Mouse (Mus musculus) midbrain, embryonic 15.5 days (tissue): ENCODE data around the gene Hip1r. TPM values are rescaled to one million over a fixed set of nuclear protein-coding genes. Genes with fewer than 3 reads are reported as not detected.

Experiments
- ATAC-seq: fragments of 200-750 bp; cut with Nextera tagmentation; replicated peaks from 2 replicates; pipeline ENCODE4 v1.8.0; 2017; ENCODE audit warnings: moderate TSS enrichment
- H3K27ac ChIP-seq: fragments of 300-500 bp; sonication (generic); 2 replicates; pipeline ENCODE4 v1.5.1; 2015; ENCODE audit warnings: mild to moderate bottlenecking, inconsistent platforms
- H3K27me3 ChIP-seq: fragments of 300-500 bp; sonication (generic); replicated peaks from 2 replicates; pipeline ENCODE4 v1.6.1; 2015; ENCODE audit warnings: inconsistent platforms
- H3K36me3 ChIP-seq: fragments of 300-500 bp; sonication (generic); replicated peaks from 2 replicates; pipeline ENCODE4 v1.6.1; 2015; ENCODE audit warnings: inconsistent platforms
- H3K4me1 ChIP-seq: fragments of 300-500 bp; sonication (generic); 2 replicates; pipeline ENCODE4 v1.6.1; 2015; ENCODE audit warnings: inconsistent platforms
- H3K4me2 ChIP-seq: fragments of 300-500 bp; sonication (generic); 2 replicates; pipeline ENCODE4 v1.6.1; 2015; ENCODE audit warnings: inconsistent platforms, mild to moderate bottlenecking, moderate library complexity
- H3K4me3 ChIP-seq: fragments of 300-500 bp; sonication (generic); 2 replicates; pipeline ENCODE4 v1.5.1; 2015; ENCODE audit warnings: mild to moderate bottlenecking, inconsistent platforms
- H3K9ac ChIP-seq: fragments of 300-500 bp; sonication (generic); 2 replicates; pipeline ENCODE4 v1.6.1; 2015; ENCODE audit warnings: mild to moderate bottlenecking, inconsistent platforms
- H3K9me3 ChIP-seq: fragments of 300-500 bp; sonication (generic); 2 replicates; pipeline ENCODE4 v1.6.1; 2016; ENCODE audit warnings: inconsistent platforms
- WGBS: fragments of 180-500 bp; shearing (Covaris S2); methylation state at CpG from one replicate; pipeline ENCODE4 v1.1.7; 2015; ENCODE audit warnings: mixed read lengths; 5-methylcytosine and 5-hydroxymethylcytosine counted together
- polyA plus RNA-seq: library from polyadenylated mRNA; unstranded; fragments of >200 nt; fragmentation: Nextera tagmentation; extraction: Ambion mirVana; gene quantifications from 2 replicates; pipeline ENCODE4 v1.2.1, GENCODE M21; 2015

The Hip1r gene
- polyA plus RNA-seq, 1 experiment from 2014 or later, result 30.7 TPM

DNA sequence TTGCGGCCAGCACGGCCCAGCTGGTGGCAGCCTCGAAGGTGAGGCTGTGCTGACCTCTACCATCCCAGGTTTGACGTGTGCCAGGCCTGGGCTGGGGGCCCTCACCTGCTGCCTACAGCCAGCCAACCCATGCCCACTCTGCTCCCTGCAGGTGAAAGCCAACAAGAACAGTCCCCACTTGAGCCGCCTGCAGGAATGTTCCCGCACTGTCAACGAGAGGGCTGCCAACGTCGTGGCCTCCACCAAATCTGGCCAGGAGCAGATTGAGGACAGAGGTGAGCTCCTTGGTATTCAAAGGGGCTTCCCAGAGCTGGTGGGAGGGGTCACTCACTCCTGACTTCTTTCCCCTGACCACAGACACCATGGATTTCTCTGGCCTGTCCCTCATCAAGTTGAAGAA is 27.8 kb downstream of the Hip1r start:
- H3K4me2 ChIP-seq, result no peak overlapping the region
- H3K4me3 ChIP-seq, result no peak overlapping the region
- H3K27me3 ChIP-seq, result no peaks in the 10 kb centered on the region
- H3K9ac ChIP-seq, result no peak overlapping the region
- WGBS, result 62% methylated on average over 9 of the region's 9 CpGs
- peaks cover 11% of the 10 kb centered on the region; the same call in 1 of the 2 replicates for H3K4me1 ChIP-seq
- ATAC-seq, result peak; percentile 28
- H3K27ac ChIP-seq, result no peak overlapping the region; the same call in 1 of the 2 replicates
- H3K36me3 ChIP-seq, result peaks cover 12% of the 10 kb centered on the region
- H3K9me3 ChIP-seq, result no peaks in the 10 kb centered on the region

DNA sequence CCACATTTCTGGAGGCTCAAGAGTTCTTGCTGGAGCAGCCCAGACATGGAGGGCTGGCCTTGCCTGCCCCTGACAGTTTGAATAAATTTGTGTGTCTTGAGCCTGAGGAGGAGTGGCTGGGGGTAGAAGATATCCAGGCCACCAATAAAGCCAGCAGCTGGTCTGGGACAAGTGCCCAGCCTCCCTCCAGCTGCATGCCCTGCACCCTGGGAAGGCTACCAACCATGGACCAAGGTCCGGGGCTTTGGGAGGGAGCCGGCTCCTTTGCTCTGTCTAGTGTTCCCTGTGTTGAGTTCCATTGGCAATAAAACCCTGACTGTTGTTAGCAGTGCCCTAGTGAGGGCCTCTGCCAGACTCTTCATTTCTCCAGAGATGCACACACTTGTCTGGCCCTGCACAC is 29.4 kb downstream of the Hip1r start:
- WGBS, result 62% methylated on average over 2 of the region's 2 CpGs
- Histone ChIP-seq H3K9me3 (no peaks in the 10 kb centered on the region), H3K36me3 (peaks cover 26% of the 10 kb centered on the region), H3K27me3 (no peaks in the 10 kb centered on the region), H3K9ac (no peak overlapping the region), H3K4me3 (no peak overlapping the region), H3K27ac (peak overlapping the region; percentile 26; the same call in 1 of the 2 replicates), H3K4me1 (peaks cover 6% of the 10 kb centered on the region; the same call in 1 of the 2 replicates), H3K4me2 (no peak overlapping the region)
- ATAC-seq, result no peak

DNA sequence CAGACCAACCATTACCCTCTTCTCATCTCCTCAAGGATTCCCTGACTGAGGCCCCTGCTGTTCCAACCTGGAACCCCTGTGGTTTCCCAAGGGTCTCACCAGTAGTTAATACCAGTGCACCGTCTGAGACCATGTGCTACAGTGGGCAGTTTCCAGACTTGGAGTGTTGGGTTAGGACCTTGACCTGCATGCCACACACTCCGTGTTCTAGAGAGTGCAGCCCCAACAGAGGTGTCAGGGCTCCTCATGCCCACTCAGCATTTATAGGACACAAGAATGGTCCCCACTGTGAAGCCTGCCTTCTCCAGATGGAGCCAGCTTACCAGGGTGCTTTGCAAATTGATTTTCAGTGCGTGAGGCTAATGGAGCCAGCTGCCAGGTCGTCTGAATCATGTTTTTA is 29.9 kb downstream of the Hip1r start:
- H3K36me3 ChIP-seq, result peaks cover 26% of the 10 kb centered on the region
- H3K9ac ChIP-seq, result no peak overlapping the region
- H3K27me3 ChIP-seq, result no peaks in the 10 kb centered on the region
- H3K4me1 ChIP-seq, result peaks cover 6% of the 10 kb centered on the region; the same call in 1 of the 2 replicates
- no peak overlapping the region for H3K4me2 ChIP-seq
- H3K9me3 ChIP-seq, result no peaks in the 10 kb centered on the region
- 54% methylated on average over 4 of the region's 4 CpGs for WGBS
- no peak overlapping the region for H3K4me3 ChIP-seq
- H3K27ac ChIP-seq, result 0 out of 2 replicates have a peak overlapping the region, but pooled peaks have one; percentile 26
- 0 out of 2 replicates have a peak, but pooled peaks have one; percentile 2 for ATAC-seq

DNA sequence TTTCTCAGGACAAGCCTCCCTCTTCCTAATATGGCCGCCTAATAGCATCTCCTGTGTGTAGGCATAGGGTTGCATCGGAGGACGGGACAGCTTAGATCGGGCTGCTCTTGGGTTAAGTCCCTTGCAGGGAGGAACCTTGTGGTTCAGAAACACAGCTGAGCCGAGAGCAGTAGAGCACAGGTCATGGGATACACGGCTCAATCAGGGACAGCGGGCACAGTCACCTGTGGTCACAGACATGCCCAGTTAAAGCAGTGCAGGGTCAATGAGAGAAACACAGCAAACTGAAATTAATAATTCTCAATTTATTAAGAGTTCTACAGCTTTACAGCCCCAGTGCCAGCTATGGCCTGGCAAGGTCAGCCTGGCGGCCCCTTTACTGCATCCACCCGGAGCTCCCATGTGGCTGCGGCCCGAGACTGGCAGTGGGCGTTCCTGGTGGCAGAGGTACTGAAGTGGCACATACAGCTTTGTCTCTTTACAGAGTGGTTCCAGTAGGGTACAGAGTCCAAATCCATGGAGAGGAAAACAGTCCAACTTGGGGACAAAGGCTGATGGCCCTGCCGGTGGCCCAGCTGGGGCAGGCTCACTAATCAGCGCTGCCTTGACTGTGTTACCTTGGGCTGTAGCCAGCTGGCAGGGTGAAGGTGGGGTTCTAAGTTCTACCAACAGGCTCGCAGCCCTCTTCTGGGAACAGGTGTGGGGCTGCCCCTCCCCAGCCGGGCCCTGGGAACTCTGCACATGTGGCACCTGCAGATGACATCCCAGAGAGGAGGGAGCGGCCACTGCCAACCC is 31.1 kb downstream of the Hip1r start:
- Histone ChIP-seq H3K27ac (peak overlapping the region; percentile 17; the same call in 1 of the 2 replicates), H3K9me3 (no peaks in the 10 kb centered on the region), H3K4me3 (no peak overlapping the region), H3K4me1 (peaks cover 6% of the 10 kb centered on the region; the same call in 1 of the 2 replicates), H3K4me2 (no peak overlapping the region), H3K27me3 (no peaks in the 10 kb centered on the region), H3K9ac (no peak overlapping the region), H3K36me3 (peaks cover 36% of the 10 kb centered on the region)
- WGBS, result 88% methylated on average over 16 of the region's 17 CpGs
- ATAC-seq, result no peak

DNA sequence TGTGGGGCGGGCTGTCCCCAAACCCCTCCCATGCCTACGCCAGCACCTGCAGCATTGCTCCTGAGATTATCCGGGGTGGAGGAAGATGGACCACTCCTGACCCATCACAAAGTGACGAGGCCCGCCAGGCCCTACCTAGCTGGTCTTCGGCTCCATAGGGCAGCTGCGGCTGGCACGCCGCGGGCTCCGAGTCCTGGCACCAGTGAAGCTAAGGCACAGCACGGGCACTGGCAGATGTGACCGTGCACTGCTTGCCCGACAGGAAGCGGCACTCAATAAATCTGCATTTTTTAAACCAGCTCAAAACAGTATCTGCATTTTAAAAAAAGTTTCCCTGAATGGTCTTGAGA is 31.7 kb downstream of the Hip1r start:
- H3K4me2 ChIP-seq, result no peak overlapping the region
- H3K9me3 ChIP-seq, result no peaks in the 10 kb centered on the region
- peak overlapping the region; percentile 17; the same call in 1 of the 2 replicates for H3K27ac ChIP-seq
- no peak for ATAC-seq
- no peak overlapping the region for H3K9ac ChIP-seq
- 89% methylated on average over 14 of the region's 15 CpGs for WGBS
- peaks cover 38% of the 10 kb centered on the region for H3K36me3 ChIP-seq
- no peaks in the 10 kb centered on the region for H3K27me3 ChIP-seq
- H3K4me3 ChIP-seq, result no peak overlapping the region
- peaks cover 8% of the 10 kb centered on the region for H3K4me1 ChIP-seq

DNA sequence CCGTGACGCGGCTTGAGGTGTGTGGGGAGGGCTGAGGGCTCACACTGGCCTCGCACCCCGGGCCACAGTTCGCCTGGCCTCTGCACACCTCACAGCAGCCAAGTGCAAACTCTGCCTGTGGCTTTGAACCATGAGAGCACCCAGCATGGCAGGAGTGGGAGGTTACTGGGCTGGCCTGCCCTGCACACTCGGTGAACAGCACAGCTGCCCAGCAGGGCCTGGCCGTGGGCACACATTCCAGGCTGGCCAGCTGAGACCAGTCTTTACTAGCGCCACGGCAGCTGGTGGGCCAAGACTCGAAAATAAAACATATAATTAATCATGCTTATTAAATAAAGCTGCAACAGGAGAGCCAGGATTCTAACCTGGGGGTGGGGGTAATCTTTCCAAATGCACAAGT is 32.2 kb downstream of the Hip1r start:
- Histone ChIP-seq H3K27me3 (no peaks in the 10 kb centered on the region), H3K9me3 (no peaks in the 10 kb centered on the region), H3K9ac (no peak overlapping the region), H3K27ac (no peak overlapping the region), H3K4me2 (no peak overlapping the region), H3K4me1 (peaks cover 13% of the 10 kb centered on the region), H3K36me3 (peaks cover 38% of the 10 kb centered on the region), H3K4me3 (no peak overlapping the region)
- no peak for ATAC-seq
- 84% methylated on average over 11 of the region's 11 CpGs for WGBS

DNA sequence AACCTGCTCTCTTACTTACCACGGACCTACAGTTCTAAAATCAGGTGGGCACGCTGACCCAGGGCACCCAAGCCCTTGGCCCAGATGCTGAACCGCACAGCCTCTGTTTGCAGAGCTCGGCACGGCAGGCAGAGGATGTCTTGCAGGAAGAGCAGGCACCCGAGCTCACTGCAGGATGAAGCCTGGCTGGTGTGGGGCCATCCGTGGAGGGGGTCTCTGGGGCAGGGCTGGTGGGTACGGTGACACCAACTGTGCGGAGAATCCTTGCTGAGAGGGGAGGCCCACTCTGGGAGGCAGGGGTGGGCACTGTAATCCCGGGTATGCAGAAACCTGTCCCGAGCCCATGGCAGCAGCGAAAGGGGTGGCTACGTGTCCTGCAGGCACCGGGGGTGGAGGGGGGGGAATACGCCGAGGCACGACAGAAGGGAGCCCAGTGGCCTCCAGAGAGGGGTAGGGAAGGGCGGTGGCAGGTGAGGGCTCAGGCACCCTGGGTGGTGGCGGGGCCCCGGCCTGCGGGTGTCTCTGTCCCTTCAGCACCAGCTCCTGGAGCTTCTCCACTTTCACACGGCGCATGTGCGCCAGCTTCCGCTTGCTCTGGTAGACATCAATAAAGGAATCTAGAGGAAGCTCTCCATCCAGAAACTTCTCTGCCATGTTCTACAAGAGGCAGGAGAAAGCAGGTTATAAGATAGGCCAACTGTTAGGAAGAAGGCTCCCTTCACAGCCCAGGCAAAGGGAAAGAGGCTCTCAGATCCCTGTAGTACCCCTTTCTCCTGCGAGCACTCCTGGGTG is 32.9 kb downstream of the Hip1r start:
- peaks cover 16% of the 10 kb centered on the region for H3K4me1 ChIP-seq
- H3K27ac ChIP-seq, result no peak overlapping the region

DNA sequence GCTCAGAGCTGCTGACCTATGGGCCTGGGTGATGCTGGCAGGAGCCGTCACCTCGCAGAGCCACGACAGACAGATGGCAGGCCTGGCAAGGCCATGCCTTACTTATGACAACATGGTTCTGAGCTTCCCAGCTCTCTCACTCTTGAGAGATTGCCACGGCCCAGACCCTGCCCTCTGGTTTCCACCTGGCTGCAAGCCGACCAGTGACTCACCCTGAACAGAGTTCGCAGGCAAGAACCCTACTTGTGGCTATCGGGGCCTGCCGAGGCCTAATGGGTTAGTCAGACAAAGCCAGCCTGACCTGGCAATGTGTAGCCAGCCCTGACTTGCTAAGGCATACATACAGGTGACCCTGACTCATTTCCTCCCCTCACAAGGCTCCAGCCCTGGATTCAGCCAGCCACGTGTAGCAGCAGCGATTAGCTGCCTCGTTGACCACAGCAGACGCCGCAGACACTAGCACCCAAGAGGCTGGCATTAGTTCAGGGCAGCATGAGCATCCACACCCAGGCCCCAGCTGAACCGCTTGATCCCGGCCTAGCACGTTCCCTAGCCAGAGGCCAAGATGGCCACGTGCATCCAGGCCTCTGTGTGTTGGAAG is 33.6 kb downstream of the Hip1r start:
- H3K4me2 ChIP-seq, result no peak overlapping the region
- H3K4me1 ChIP-seq, result peaks cover 21% of the 10 kb centered on the region
- WGBS, result 93% methylated on average over 17 of the region's 17 CpGs
- no peaks in the 10 kb centered on the region for H3K27me3 ChIP-seq
- H3K4me3 ChIP-seq, result no peak overlapping the region
- no peak overlapping the region for H3K9ac ChIP-seq
- H3K27ac ChIP-seq, result no peak overlapping the region
- peaks cover 38% of the 10 kb centered on the region for H3K36me3 ChIP-seq
- ATAC-seq, result no peak
- no peaks in the 10 kb centered on the region for H3K9me3 ChIP-seq

More for the DNA sequence above, 32.9 kb downstream of the Hip1r start:
- no peak for ATAC-seq
- Histone ChIP-seq H3K4me3 (no peak overlapping the region), H3K9me3 (no peaks in the 10 kb centered on the region), H3K9ac (no peak overlapping the region), H3K27me3 (no peaks in the 10 kb centered on the region), H3K36me3 (peaks cover 38% of the 10 kb centered on the region), H3K4me2 (no peak overlapping the region)
- WGBS, result 91% methylated on average over 26 of the region's 26 CpGs

DNA sequence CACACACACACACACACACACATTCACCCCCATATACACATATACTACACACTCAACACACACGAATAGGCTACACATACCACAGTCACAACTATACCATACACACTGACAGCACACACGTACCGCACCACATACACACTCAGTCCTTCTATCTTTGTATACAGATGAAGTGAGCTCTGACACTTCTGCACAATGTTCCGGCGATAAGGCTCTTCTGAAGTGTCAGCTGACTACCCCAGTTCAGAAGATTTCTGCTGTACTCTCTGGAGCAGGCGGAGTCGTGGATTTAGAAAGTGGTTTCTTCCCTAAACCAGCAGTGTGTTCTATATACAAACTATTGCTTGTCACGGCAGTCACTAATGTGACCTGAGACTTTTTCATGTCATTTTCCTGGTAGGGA is 36.6 kb downstream of the Hip1r start:
- Histone ChIP-seq H3K4me3 (no peak overlapping the region), H3K9me3 (no peaks in the 10 kb centered on the region), H3K9ac (no peak overlapping the region), H3K4me2 (no peak overlapping the region), H3K36me3 (peaks cover 32% of the 10 kb centered on the region), H3K27me3 (no peaks in the 10 kb centered on the region), H3K4me1 (peaks cover 52% of the 10 kb centered on the region), H3K27ac (peak overlapping the region; percentile 85)
- WGBS, result 90% methylated on average over 8 of the region's 8 CpGs
- ATAC-seq, result no peak

DNA sequence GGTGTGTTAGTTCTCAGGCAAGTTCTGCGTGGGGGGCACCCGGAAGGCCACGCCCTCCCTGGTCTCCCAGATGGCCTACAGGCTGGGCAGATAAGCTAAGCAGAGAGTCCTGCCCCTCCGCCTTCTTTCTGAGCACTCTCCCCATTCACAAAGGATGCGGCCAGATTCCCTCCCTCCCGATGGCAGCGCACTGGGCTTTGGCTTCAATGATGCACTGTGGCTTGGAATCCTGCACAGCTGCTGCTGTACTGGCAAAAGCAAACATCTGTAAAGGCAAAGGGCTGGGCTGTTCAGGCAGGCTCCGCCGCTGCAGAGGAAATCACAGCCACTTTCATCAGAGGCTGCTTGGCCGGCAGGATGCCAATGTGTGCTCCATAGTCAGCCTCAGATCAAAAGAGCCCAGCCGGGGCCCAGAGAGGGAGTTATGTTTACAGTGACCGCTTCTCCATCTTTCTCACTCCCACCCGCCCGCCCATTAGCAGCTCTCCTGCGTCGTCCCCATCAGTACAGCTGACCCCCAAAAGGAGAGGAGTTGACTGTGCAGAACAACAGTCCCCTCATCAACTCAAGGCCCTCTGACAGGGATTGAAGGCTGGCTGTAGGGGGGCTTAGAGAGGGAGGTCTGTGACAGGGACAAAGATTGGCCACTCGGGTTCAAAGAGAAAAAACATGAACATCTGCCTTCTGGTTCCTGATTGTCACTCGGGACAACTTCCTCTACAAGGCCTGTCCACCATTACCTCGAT is 37.7 kb downstream of the Hip1r start:
- H3K27ac ChIP-seq, result peak overlapping the region; percentile 85
- peak; percentile 59 for ATAC-seq
- H3K4me3 ChIP-seq, result no peak overlapping the region
- H3K36me3 ChIP-seq, result peaks cover 28% of the 10 kb centered on the region
- WGBS, result 6% methylated on average over 19 of the region's 19 CpGs
- peak overlapping the region; percentile 36 for H3K4me2 ChIP-seq
- H3K9me3 ChIP-seq, result no peaks in the 10 kb centered on the region
- peaks cover 53% of the 10 kb centered on the region for H3K4me1 ChIP-seq
- H3K27me3 ChIP-seq, result no peaks in the 10 kb centered on the region
- peak overlapping the region; percentile 45 for H3K9ac ChIP-seq

DNA sequence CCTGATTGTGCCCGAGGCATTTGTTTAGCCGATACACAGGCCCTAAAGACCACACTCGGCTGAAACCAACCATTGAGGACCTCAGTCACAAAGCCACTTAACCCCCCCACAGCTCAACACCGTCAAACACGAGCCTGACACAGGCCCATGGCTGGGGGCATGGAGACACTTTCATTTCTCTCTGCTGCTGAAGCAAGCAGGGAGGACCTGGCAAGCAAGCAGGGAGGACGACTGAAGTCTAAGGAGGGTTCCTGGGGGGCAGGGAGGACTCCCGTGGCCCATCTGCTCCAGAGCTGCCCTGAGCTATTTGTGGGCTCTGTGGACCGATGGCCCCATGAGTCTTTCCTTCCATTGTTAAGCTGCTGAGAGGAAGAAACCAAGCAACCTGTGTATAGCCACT is 38.5 kb downstream of the Hip1r start:
- ATAC-seq, result no peak
- H3K4me1 ChIP-seq, result peaks cover 57% of the 10 kb centered on the region
- no peaks in the 10 kb centered on the region for H3K27me3 ChIP-seq
- peak overlapping the region; percentile 18; the same call in 1 of the 2 replicates for H3K9ac ChIP-seq
- H3K4me2 ChIP-seq, result peak overlapping the region; percentile 36
- H3K36me3 ChIP-seq, result peaks cover 21% of the 10 kb centered on the region
- no peaks in the 10 kb centered on the region for H3K9me3 ChIP-seq
- no peak overlapping the region for H3K4me3 ChIP-seq
- 2% methylated on average over 8 of the region's 8 CpGs for WGBS
- H3K27ac ChIP-seq, result peak overlapping the region; percentile 85
